Mouse (Mus musculus): ENCODE measurements around the gene Fam57b. TPM values are rescaled to one million over a fixed set of nuclear protein-coding genes. Genes with fewer than 3 reads are reported as not detected.
A peak's percentile ranks its signal among the peaks of the same experiment; 100 is the strongest.

Fam57b gene
- polyA plus RNA-seq, 1 experiment = 1.9 TPM

DNA sequence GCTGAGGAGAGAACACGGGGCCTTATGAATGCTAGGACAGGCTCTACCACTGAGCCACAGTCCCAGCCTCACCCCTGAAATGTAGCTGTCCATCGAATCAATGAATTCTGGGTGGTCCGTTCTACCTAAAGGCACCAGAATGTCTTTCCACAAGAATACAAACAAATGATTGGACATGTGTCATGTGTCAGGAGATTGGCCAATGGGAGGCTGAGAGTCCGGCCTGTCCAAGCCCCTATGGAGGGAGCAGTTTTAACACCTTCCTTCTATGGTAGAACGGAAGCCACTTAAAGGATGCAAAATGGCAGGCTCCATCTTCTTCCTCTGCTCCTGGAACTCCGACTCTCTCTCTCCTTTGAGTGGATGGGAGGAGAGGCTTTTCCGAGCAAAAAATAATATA lies 20.1 kb downstream of the Fam57b start:
- 84% methylated on average over 7 of the region's 7 CpGs for WGBS

DNA sequence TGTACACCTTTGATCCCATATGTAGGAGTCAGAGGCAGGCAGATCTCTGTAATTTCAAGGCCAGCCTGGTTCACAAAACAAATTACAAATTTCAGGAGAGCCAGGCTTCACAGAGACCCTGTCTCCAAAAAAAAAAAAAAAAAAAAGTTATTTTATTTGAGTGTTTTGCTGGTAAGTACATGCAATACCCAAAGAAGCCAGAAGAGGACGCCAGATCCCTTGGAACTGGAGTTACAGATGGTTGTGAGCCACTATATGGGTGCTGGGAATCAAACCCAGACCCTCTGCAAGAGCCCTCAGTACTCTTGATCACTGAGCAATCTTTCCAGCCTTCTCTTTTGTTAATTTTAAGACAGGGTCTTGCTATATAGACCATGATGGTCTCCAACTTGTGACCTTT lies 21.4 kb downstream of the Fam57b start:
- no peak for DNase-seq (ENCODE audit: low read depth, low spot score)
- 10% methylated on average over 1 of the region's 1 CpGs for WGBS

More for the DNA sequence above, 20.1 kb downstream of the Fam57b start:
- DNase-seq (ENCODE audit: low read depth, low spot score) = no peak

DNA sequence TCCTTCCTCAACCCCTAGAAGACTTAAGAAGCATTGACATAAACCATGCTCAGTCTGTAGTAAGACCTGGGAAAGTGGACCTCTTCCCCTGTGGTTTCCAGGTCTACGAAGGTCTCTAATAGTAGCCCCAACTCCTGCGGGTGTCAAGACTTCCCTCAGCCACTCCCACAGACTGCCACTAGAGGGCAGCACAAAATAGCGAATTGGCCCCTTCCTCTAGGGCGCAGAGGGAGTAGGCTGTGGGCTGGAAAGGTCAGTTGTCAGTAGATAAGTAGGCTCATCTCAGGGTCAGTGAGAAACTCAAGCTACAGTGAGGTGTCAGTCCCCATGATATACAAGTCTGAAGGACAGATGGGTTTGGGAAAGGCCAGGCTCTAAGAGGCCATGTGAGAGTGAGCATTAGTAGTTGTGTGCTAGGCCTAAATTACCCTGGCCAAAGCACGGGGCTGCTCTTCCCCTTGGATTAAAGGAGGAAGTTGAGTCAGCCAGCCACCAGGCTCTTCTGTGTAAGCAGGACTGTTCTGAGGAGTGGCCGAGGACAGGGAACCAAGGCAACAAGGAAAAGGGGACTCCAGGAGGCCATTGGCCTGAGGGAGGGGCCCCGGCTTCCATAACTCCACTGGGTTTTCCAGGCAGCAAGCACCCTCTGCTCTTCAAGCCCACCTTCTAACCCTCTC lies 24.5 kb downstream of the Fam57b start:
- WGBS = 26% methylated on average over 7 of the region's 7 CpGs
- no peak for DNase-seq (ENCODE audit: low read depth, low spot score)

DNA sequence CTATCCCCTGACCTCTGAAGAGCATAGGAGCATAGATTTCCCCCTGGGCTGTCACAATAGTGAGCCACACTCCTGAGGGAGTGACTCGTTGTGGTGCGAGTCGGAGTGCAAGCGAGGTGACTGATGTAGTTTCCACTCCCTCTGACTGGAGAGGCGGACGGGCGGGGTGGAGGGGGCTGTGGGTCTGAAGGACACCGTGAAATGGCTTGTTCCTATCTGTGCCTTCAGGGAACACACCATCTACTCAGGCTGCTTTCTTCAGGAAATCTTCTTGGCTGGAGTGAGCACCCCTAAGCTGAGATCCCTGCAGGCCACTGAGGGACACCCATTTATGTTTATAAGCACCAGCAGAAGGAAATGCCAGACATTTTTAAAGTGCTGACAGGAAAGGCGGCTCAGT lies 25.3 kb downstream of the Fam57b start:
- no peak for DNase-seq (ENCODE audit: low read depth, low spot score)
- WGBS = 41% methylated on average over 9 of the region's 9 CpGs

- WGBS = 3% methylated on average over 12 of the region's 19 CpGs
- no peak for DNase-seq (ENCODE audit: low read depth, low spot score)
Measured at GRCm38 (mm10) chr7:126823202-126823711, 25.8 kb downstream of the Fam57b start.

- DNase-seq (ENCODE audit: low read depth, low spot score) = no peak
- 18% methylated on average over 10 of the region's 10 CpGs for WGBS
Measured at GRCm38 (mm10) chr7:126823940-126824339, 26.5 kb downstream of the Fam57b start.

GRCm38 (mm10) chr7:126825403-126825802 lies 27.9 kb downstream of the Fam57b start:
- WGBS = 24% methylated on average over 8 of the region's 8 CpGs
- no peak for DNase-seq (ENCODE audit: low read depth, low spot score)

- 62% methylated on average over 5 of the region's 5 CpGs for WGBS
Measured at GRCm38 (mm10) chr7:126825952-126826351, 28.5 kb downstream of the Fam57b start.

DNA sequence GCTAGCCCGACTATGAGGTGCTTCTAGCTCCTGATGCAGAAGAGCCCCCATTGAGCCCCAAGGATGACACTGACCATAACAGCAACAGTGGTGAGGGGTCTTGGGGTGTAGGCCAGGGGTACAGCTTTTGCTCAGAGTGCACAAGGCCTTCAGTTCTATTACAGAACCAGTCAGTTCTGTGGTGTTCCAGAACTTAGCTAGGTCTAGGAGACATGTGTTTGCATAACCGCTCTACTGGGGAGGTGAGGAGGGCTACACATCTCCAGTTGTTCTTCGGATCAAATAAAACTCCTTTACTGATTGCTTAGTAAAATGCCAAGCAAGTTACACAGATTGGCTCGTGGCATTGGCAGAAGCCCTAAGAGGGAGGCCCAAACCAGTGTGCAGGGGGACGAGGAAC lies 34.1 kb downstream of the Fam57b start, which contains the start of gene 4930451I11Rik:
TSS of gene 4930451I11Rik (minus strand) at position 101 of the 400 bp plus-strand sequence.
- WGBS = 45% methylated on average over 5 of the region's 5 CpGs
- no peak for DNase-seq (ENCODE audit: low read depth, low spot score)

More at GRCm38 (mm10) chr7:126825952-126826351, 28.5 kb downstream of the Fam57b start:
- no peak for DNase-seq (ENCODE audit: low read depth, low spot score)

DNA sequence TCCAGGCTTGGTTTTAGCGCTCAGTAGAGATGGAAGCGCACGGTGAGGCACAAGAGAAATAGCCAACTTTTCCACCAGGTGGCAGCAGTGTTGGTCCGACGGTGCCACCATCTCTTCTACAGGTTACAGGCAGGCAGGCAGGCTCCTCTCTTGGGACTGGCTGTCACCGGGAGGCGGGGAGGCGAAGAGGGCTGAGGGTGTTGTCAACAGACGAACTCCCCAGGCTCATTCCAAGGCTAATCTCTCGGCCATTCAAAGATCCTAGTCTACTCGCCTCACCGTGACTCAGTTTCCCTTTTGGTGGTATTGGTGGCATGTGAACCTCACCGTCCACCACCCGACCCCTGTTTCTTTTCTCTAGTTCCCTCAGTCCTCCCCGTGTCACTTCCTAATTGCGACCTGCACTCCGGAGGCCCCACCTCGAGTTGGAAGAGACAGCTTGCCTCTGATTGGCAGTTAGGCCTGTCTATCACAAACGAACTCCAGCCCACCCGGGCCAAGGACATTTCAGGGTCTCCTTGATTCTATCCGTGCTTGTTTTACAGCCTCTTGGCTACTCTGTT lies 34.6 kb downstream of the Fam57b start:
- 2% methylated on average over 21 of the region's 21 CpGs for WGBS
- peak; percentile 58 for DNase-seq (ENCODE audit: low read depth, low spot score)

GRCm38 (mm10) chr7:126833294-126833693 lies 35.8 kb downstream of the Fam57b start:
- 87% methylated on average over 1 of the region's 1 CpGs for WGBS
- no peak for DNase-seq (ENCODE audit: low read depth, low spot score)

DNA sequence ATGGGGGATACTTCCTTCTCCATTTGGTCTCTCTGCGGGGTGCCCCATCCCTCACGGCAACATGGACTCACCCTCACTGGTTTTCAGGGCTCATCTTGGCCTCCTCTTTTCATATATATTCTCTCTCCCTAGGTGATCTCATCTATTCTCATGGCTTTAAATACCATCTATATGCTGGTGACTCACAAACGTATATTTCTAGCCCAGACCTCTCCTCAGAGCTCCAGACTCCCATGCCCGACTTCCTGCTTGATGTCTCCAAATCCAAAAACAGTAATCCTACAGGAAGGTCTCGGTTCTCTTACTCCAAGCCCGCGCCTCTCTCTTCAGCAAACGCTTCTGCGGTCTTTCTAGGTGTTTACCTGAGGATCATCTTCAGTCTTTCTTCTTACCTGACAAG lies 45.8 kb downstream of the Fam57b start:
- 71% methylated on average over 9 of the region's 9 CpGs for WGBS

GRCm38 (mm10) chr7:126845516-126845915 lies 48.0 kb downstream of the Fam57b start:
- WGBS = 96% methylated on average over 2 of the region's 2 CpGs
- no peak for DNase-seq (ENCODE audit: low read depth, low spot score)

More for the DNA sequence above, 45.8 kb downstream of the Fam57b start:
- no peak for DNase-seq (ENCODE audit: low read depth, low spot score)

DNA sequence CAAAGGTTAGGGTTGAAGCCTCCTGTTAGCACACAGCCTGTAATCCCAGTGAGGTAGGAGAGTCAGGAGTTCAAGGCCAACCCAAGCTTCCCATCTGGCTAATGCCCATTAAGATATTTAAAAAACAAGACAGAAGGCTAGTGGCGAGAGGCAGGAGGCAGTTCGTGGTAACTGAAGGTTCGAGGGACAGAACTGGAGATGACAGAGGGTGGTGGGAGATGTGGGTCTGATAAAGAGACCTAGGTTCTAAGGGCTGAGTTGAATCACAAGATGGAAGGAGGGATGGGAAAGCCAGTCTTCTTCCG lies 49.6 kb downstream of the Fam57b start, which contains the start of gene Doc2a:
TSS of gene Doc2a (plus strand) at position 301 of the 305 bp plus-strand sequence.
- 46% methylated on average over 4 of the region's 4 CpGs for WGBS
- no peak for DNase-seq (ENCODE audit: low read depth, low spot score)

DNA sequence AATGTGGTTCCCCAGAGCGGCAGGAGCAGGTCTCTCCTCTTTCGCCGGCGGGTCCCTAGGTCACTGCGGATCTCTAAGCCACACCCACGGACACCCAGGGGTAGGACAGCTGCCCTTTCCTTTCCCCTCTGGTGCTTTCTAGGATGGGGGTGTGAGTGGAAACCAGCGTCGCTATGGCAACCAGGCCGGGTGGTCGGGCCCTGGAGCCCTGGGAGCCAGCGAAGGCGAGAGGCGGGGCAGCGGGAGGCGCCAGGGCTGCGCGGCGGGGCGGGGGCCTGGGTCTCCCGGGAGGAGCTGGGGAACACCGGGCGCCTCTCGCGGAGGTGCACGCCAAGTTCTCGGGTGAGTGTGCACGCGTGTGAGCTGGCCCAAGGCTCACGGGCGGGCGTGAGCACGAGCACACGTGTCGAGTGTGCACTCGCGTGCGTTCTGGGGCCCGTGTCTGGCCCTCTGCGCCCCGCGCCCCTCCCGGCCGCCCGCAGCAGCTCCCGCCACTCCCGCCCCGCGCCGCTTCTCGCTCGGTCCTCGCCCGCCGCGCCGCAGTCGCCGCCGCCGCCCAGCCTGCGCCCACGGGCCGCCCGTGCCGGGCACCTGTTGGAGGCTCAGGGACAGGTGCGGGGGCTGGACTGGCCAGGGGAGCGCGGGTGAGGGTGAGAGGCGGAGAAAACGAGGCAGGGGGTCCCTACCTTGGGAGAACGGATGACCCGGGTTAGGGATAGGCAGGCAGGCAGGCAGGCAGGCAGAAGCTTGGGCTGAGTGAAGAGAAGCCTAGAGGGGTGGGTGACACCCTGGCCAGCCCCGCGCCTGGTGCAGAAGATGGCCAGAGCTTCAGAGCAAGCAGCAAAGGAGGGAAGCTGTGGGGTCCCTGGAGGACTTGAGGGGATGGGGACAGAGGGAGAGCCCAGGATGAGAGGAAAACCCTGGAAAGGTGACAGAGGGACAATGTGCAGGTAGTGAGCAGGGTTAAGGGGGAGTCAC lies 50.2 kb downstream of the Fam57b start:
- DNase-seq (ENCODE audit: low read depth, low spot score) = no peak
- WGBS = 1% methylated on average over 63 of the region's 74 CpGs

- DNase-seq (ENCODE audit: low read depth, low spot score) = no peak
- WGBS = 30% methylated on average over 10 of the region's 10 CpGs
Measured at GRCm38 (mm10) chr7:126848794-126849193, 51.3 kb downstream of the Fam57b start.

DNA sequence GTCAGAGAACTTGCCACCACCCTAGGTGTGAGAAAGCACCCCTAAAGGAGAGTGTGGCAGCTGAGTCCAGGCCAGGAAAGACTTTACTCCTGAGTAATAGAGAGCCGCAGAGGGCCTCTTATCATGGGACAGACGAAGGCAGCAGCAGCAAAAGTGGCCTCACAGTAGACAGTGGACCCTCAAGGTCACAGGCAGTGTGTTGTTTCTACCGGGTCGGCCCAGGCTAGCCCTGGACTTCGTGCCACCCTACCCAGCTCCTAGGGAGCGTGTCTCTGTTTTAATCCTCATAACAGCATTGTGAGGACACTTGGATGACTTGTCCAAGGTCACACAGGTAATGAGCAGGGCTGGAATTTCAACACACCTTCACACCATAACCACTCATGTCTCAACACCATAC lies 52.7 kb downstream of the Fam57b start:
- no peak for DNase-seq (ENCODE audit: low read depth, low spot score)
- WGBS = 51% methylated on average over 6 of the region's 6 CpGs

- 68% methylated on average over 12 of the region's 12 CpGs for WGBS
- DNase-seq (ENCODE audit: low read depth, low spot score) = no peak
Measured at GRCm38 (mm10) chr7:126851192-126851591, 53.7 kb downstream of the Fam57b start.

- no peak for DNase-seq (ENCODE audit: low read depth, low spot score)
- WGBS = 80% methylated on average over 5 of the region's 5 CpGs
Measured at GRCm38 (mm10) chr7:126853454-126853853, 56.0 kb downstream of the Fam57b start.

GRCm38 (mm10) chr7:126855641-126856040 lies 58.2 kb downstream of the Fam57b start:
- WGBS = 91% methylated on average over 3 of the region's 3 CpGs
- no peak for DNase-seq (ENCODE audit: low read depth, low spot score)

Measured in large intestine, adult 2 months (tissue).